Mouse (Mus musculus) kidney, embryonic 15.5 days (tissue): ENCODE measurements at regions not wholly inside any gene's neighbourhood (a gene's known extent, or its start where the extent isn't known, plus 50 kb on each side); places are given as distances from the start of the nearest gene placed in this dataset.

Experiments used
- ATAC-seq: fragments of 200-750 bp; cut with Nextera tagmentation; replicated peaks from 2 replicates; pipeline ENCODE4 v1.8.0; 2017; ENCODE audit warnings: moderate TSS enrichment; ENCODE audit not compliant: low FRiP score
- H3K27ac ChIP-seq: fragments of 300-500 bp; sonication (generic); 2 replicates; pipeline ENCODE4 v1.5.1; 2015; ENCODE audit warnings: mild to moderate bottlenecking, inconsistent platforms
- H3K27me3 ChIP-seq: fragments of 300-500 bp; sonication (generic); 2 replicates; pipeline ENCODE4 v1.6.1; 2015; ENCODE audit warnings: inconsistent platforms
- H3K36me3 ChIP-seq: fragments of 300-500 bp; sonication (generic); 2 replicates; pipeline ENCODE4 v1.6.1; 2015; ENCODE audit warnings: inconsistent platforms
- H3K4me1 ChIP-seq: fragments of 300-500 bp; sonication (generic); 2 replicates; pipeline ENCODE4 v1.6.1; 2015; ENCODE audit warnings: inconsistent platforms
- H3K4me2 ChIP-seq: fragments of 300-500 bp; sonication (generic); 2 replicates; pipeline ENCODE4 v1.6.1; 2015; ENCODE audit warnings: moderate library complexity, mild to moderate bottlenecking, inconsistent platforms
- H3K4me3 ChIP-seq: fragments of 300-500 bp; sonication (generic); replicated peaks from 2 replicates; pipeline ENCODE4 v1.5.1; 2015; ENCODE audit warnings: mild to moderate bottlenecking, inconsistent platforms
- H3K9ac ChIP-seq: fragments of 300-500 bp; sonication (generic); 2 replicates; pipeline ENCODE4 v1.6.1; 2015; ENCODE audit warnings: mild to moderate bottlenecking, inconsistent platforms
- H3K9me3 ChIP-seq: fragments of 300-500 bp; sonication (generic); replicated peaks from 2 replicates; pipeline ENCODE4 v1.6.1; 2016; ENCODE audit warnings: inconsistent platforms
- WGBS: fragments of 180-500 bp; shearing (Covaris S2); methylation state at CpG from one replicate; pipeline ENCODE4 v1.1.7; 2015; ENCODE audit warnings: mixed read lengths; 5-methylcytosine and 5-hydroxymethylcytosine counted together

DNA sequence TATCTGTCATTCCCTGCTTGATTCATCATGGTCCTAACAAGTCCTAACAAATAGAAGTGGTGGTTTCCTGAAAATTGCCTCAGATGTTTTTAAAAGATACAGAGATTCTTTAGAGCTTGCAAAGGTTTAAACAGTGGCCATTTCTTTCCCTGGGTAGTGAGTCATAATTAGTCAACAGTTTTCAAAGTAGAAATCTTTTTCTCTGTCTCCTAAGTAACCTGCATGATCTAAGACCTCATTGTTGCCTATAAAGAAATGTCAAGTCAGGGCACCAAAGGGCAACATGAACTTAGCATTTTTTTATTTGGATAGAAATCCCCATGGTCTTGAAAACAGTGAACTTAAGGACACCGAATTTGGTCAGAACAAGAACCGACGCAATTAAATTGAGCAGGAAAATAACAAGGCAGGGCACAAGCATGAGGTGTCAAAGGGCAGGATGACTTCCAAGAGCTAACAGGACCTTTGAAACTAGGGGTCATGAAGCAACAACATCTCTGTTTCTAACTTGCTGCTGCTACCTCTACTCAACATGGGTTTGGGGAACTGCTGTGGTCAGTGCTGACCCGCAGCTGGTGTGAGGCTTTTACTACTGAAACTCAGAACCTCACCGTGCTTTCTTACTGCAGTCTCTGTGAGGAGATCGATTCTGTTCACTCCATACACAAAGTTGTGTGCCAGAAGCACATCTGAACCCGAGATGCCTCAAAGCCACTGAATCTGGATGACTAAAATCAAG, 114.2 kb upstream of the Bank1 start:
- WGBS, result 61% methylated on average over 7 of the region's 7 CpGs
- Histone ChIP-seq H3K9ac (no peak overlapping the region), H3K36me3 (no peaks in the 10 kb centered on the region), H3K9me3 (no peaks in the 10 kb centered on the region), H3K4me1 (no peaks in the 10 kb centered on the region), H3K4me2 (no peak overlapping the region), H3K27me3 (no peaks in the 10 kb centered on the region), H3K27ac (no peak overlapping the region), H3K4me3 (no peak overlapping the region)
- ATAC-seq, result no peak

DNA sequence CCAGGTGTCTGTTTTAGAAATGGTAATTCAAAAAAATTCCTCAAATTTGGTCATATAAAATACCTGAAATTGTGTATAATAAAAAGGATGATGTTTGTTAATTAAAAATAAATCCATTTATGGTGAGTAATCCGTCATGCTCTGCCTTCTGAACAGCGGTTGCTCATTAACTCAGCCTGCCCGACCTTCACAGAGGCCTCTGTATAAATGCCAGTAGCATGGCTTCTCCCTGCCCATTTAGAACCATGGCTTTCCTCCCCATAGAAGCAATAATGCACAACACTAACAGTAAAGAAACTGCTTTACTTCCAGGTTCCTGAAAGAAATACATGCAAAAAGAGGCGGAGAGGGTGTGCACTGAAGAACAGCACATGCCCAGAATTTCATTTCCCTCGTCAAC, 113.5 kb upstream of the Bank1 start:
- Histone ChIP-seq H3K9me3 (no peaks in the 10 kb centered on the region), H3K27ac (no peak overlapping the region), H3K4me1 (no peaks in the 10 kb centered on the region), H3K27me3 (no peaks in the 10 kb centered on the region), H3K4me2 (no peak overlapping the region), H3K9ac (no peak overlapping the region), H3K4me3 (no peak overlapping the region), H3K36me3 (no peaks in the 10 kb centered on the region)
- WGBS, result 79% methylated on average over 5 of the region's 5 CpGs
- peak; percentile 76 for ATAC-seq

DNA sequence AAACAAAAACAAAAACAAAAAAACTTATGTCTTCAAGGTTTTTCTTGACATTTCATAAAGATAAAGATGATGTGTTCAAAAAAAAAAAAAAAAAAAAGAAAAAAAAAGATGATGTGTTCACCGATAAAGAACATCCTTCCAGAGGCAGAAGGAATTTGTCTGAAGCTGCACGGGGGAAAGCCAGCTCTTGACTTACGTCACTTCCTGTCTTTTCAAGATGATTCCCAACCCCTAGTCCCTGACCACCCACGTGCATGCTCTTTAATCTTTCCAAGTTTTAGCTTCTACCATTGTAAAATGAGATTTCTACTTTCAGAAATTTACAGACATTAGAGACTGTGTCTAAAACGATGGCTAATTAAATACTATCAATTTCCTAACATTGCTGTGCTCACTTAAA, 108.5 kb upstream of the Bank1 start:
- Histone ChIP-seq H3K27me3 (no peaks in the 10 kb centered on the region), H3K27ac (no peak overlapping the region), H3K9me3 (no peaks in the 10 kb centered on the region), H3K4me1 (no peaks in the 10 kb centered on the region), H3K9ac (no peak overlapping the region), H3K36me3 (no peaks in the 10 kb centered on the region), H3K4me3 (no peak overlapping the region), H3K4me2 (no peak overlapping the region)
- WGBS, result 46% methylated on average over 5 of the region's 5 CpGs
- no peak for ATAC-seq

DNA sequence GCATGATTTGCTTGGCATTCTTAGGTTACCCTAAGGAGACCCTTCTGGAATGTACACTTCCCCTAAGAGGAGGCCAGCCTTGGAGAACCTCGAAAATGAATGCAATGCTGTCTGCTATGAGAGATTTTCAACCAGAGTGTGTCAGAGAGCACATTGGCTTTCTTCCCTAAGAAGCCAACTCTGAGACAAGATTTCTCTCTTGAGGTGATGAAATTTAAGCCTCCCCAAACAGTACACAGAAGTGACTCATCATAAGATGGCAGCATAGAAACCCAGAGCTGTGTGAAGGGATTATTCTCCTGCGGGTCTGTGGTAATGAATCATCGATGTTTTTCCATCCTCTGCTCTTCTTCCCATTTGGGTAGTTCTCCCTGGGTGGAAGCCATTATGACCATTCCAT, 106.2 kb upstream of the Bank1 start:
- Histone ChIP-seq H3K27ac (no peak overlapping the region), H3K9ac (no peak overlapping the region)
- 70% methylated on average over 3 of the region's 3 CpGs for WGBS

DNA sequence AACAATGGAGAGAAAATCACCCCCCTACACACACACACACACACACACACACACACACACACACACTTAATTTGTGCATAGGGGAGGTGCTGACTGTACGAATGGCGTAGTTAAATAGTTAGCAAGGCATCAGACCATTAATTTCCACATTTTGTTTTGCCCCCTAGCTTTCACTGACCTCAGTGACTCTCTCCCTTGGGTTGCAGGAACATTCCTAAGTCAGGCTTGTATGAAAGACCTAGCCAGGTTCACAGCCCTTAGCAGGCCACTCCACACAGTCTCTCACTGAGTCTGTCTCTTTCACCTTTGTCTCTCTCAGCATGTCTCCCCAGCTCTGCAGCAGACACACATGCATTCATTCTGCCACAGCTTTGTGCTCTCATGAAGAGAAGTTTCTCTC, 101.6 kb upstream of the Bank1 start:
- H3K4me2 ChIP-seq, result no peak overlapping the region
- H3K9ac ChIP-seq, result no peak overlapping the region
- H3K4me3 ChIP-seq, result no peak overlapping the region
- WGBS, result 51% methylated on average over 2 of the region's 2 CpGs
- peaks cover 5% of the 10 kb centered on the region; the same call in 1 of the 2 replicates for H3K4me1 ChIP-seq
- H3K27me3 ChIP-seq, result no peaks in the 10 kb centered on the region
- no peaks in the 10 kb centered on the region for H3K36me3 ChIP-seq
- no peak overlapping the region; the same call in 1 of the 2 replicates for H3K27ac ChIP-seq
- ATAC-seq, result peak; percentile 83
- H3K9me3 ChIP-seq, result no peaks in the 10 kb centered on the region

More for the DNA sequence above, 106.2 kb upstream of the Bank1 start:
- ATAC-seq, result no peak
- H3K4me3 ChIP-seq, result no peak overlapping the region
- no peaks in the 10 kb centered on the region for H3K27me3 ChIP-seq
- H3K9me3 ChIP-seq, result no peaks in the 10 kb centered on the region
- no peaks in the 10 kb centered on the region for H3K4me1 ChIP-seq
- no peak overlapping the region for H3K4me2 ChIP-seq
- H3K36me3 ChIP-seq, result no peaks in the 10 kb centered on the region

DNA sequence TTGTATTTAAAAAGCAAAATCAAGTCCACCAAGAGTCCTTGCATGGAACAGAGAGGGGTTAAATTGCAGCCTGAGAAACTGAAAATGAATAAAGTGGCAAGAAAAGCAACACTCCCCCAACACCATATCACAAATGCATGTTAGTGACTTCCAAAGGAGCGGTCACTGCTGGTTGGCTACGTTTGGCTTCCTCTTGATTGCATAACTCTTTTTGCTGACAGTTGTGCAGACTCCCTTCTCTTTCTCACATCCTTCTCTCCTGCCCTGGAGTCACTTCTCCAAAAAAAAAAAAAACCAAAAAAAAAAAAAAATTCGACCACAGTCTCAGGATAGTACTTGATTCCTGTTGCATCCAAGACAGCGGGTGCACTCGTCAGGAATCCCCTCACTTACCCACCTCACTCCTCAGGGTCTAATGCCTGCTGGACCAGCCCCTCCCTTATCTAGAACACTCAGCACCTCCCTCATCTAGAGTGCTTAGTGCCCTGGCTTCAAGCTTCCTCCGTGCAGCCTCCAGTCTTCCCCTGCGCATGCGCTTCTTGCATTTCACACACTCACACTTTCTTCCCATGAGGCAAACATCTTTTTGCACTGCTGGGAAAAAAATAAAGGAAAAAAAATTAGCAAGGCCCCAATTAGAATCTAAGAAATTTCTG, 100.8 kb upstream of the Bank1 start:
- Histone ChIP-seq H3K4me3 (no peak overlapping the region), H3K9me3 (no peaks in the 10 kb centered on the region), H3K27me3 (no peaks in the 10 kb centered on the region), H3K9ac (no peak overlapping the region), H3K4me2 (no peak overlapping the region), H3K27ac (no peak overlapping the region), H3K4me1 (peaks cover 7% of the 10 kb centered on the region; the same call in 1 of the 2 replicates), H3K36me3 (no peaks in the 10 kb centered on the region)
- 48% methylated on average over 8 of the region's 8 CpGs for WGBS
- peak; percentile 83 for ATAC-seq

DNA sequence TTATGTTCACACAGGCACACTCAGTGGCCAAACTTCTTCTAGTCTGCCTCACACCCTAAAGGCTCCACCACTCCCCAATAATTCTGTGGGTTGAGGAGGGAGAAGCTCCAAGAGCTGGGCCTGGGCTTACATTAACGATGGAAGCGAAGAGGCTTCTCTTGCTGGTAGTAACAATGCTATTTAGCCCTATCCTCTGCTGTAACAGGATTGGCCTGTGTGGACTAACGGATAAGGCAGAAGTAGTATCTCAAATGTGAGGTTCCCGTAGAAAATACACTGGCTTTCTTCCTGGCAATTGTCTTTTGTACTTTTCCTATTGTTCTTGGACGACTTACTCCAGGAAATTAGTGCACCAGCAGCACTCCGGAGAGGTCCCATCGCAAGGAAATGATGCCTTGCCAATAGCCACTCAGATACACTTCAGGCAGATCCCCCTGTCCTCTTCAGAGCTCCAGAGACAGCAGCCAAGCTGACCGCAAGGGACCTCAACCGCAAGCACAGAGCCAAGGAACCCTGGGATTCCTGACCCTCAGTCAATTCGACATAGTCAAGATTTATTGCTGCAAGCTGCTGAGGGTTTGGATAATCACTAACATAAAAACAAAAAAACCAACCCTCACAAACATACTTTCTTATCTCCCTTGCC, 96.2 kb upstream of the Bank1 start:
- Histone ChIP-seq H3K4me2 (no peak overlapping the region), H3K4me1 (peaks cover 7% of the 10 kb centered on the region; the same call in 1 of the 2 replicates), H3K27ac (no peak overlapping the region), H3K9ac (no peak overlapping the region), H3K9me3 (no peaks in the 10 kb centered on the region), H3K36me3 (no peaks in the 10 kb centered on the region), H3K27me3 (no peaks in the 10 kb centered on the region), H3K4me3 (no peak overlapping the region)
- ATAC-seq, result no peak
- WGBS, result 69% methylated on average over 10 of the region's 10 CpGs

DNA sequence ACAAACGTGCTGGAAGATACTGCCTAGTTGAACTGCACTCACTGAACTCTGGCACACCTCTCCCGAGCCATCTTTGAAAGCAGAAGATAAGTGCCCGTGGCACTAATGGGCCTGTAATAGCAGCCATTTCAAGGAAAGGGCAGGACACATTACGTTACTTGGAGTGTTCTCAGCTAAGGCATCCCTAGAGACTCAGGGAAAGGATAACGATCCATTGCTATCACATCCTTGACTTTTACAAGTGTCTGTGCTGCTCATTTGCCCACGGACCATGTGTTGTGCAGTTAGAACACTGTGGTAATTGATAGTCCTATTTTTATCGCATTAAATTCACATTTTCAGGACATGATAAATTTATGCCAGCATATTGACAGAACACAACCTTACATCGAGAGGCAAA, 79.7 kb upstream of the Bank1 start:
- no peaks in the 10 kb centered on the region for H3K4me1 ChIP-seq
- no peaks in the 10 kb centered on the region for H3K27me3 ChIP-seq
- no peak overlapping the region for H3K4me2 ChIP-seq
- H3K27ac ChIP-seq, result no peak overlapping the region
- 68% methylated on average over 8 of the region's 8 CpGs for whole genome bisulfite sequencing
- no peak overlapping the region for H3K9ac ChIP-seq
- no peaks in the 10 kb centered on the region for H3K36me3 ChIP-seq
- ATAC-seq, result no peak
- H3K9me3 ChIP-seq, result no peaks in the 10 kb centered on the region
- H3K4me3 ChIP-seq, result no peak overlapping the region

DNA sequence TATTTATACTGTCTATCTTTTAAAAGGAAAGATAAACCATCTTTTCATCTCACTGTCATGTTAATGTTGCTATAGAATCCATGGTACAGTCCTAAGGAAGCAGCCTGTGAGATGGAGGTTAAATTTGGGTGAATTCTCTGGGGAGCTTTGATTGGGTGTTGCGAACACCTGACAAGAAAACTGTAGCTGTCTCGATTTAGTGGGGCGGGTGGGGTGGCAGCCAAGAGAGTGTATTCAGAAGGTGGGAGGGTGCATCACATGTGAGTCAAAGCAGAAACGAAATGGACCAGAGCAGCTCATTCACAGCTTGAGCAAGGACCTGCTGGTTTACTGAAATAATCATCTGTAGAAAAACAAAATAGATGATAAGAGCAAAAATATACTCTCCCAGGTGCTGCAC, 57.4 kb upstream of the Bank1 start:
- H3K27ac ChIP-seq, result no peak overlapping the region
- H3K9ac ChIP-seq, result no peak overlapping the region
- no peak for ATAC-seq
- no peak overlapping the region for H3K4me3 ChIP-seq
- no peaks in the 10 kb centered on the region for H3K4me1 ChIP-seq
- no peaks in the 10 kb centered on the region for H3K36me3 ChIP-seq
- no peaks in the 10 kb centered on the region for H3K27me3 ChIP-seq
- WGBS, result 75% methylated on average over 4 of the region's 4 CpGs
- no peaks in the 10 kb centered on the region for H3K9me3 ChIP-seq
- no peak overlapping the region for H3K4me2 ChIP-seq

DNA sequence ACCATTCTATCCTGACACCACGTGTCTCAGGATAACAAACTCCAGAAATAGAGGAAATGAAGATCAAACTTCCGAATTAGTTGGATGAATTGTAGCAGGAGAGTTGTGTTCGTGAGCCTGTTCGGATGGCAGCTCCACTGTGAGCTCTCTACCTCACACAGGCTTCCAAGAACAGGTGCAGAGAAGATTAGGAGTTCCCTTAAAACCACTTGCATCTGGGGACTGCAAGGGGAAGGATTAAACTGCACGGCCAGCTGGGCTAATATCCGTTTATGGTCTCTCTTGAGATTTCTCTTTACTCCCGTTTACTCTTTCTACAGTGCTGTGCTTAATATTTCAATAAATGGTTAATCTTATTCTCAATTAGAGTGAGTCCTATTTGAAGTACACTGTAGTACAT, 54.8 kb upstream of the Bank1 start:
- Histone ChIP-seq H3K9me3 (no peaks in the 10 kb centered on the region), H3K27ac (no peak overlapping the region), H3K4me3 (no peak overlapping the region), H3K4me2 (no peak overlapping the region), H3K9ac (no peak overlapping the region), H3K4me1 (no peaks in the 10 kb centered on the region), H3K27me3 (no peaks in the 10 kb centered on the region), H3K36me3 (no peaks in the 10 kb centered on the region)
- no peak for ATAC-seq
- 66% methylated on average over 7 of the region's 7 CpGs for WGBS

DNA sequence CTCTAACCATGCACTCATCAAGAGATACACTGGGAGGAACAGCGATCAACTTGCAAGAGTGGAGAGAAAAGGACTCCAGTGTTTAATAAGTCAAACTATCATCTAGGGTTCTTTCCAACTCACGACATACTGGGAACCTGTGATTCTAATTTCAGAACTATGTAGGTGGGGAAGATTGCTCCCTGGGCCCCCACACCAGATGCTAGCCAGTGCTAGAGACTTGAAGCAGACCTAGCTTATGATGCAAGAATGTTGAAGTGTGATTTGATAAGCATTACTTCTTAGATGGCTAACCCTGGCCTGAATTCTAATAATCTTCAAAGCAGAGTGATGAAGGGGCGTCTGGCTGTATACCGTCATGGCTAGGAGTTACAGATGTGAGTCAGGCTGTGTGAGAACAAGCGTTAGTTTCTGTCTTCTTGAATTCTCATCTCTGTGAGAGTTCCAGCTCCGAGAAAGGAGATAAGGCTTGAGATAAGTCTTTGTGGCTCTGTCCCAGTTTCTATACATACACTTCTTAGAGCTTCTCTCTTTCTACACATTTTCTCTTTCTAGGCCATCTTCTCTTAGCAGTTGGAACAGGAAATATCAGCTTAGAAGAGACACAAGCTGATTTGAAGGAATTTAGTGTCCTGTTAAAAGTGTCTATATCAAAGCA, 54.0 kb upstream of the Bank1 start:
- no peak overlapping the region for H3K27ac ChIP-seq
- no peaks in the 10 kb centered on the region for H3K4me1 ChIP-seq
- no peak for ATAC-seq
- no peaks in the 10 kb centered on the region for H3K9me3 ChIP-seq
- no peak overlapping the region for H3K4me2 ChIP-seq
- no peaks in the 10 kb centered on the region for H3K27me3 ChIP-seq
- WGBS, result 80% methylated on average over 6 of the region's 6 CpGs
- no peak overlapping the region for H3K4me3 ChIP-seq
- H3K36me3 ChIP-seq, result no peaks in the 10 kb centered on the region
- no peak overlapping the region for H3K9ac ChIP-seq

DNA sequence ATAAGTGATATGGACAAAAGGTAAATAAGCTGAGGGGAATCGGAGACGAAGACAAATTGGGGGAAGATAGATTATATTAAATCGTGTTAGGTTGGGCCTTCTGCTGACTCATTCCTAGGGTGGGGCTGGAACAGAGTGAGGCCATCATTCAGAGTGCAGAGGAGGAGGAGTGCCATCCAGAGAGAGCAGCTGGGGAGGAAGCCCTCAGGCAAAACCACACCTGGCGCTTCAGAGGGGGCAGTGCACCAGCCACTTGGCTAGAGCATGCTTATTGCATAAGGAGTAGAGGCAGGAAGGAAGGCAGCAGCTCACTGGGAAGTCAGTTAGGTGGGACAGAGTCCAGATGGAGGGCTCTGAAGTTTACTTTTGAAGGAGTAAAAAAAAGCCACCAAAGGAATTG, 51.0 kb upstream of the Bank1 start:
- ATAC-seq, result no peak
- WGBS, result 70% methylated on average over 4 of the region's 4 CpGs
- Histone ChIP-seq H3K4me3 (no peak overlapping the region), H3K27me3 (no peaks in the 10 kb centered on the region), H3K27ac (no peak overlapping the region), H3K4me2 (no peak overlapping the region), H3K9ac (no peak overlapping the region), H3K4me1 (no peaks in the 10 kb centered on the region), H3K9me3 (no peaks in the 10 kb centered on the region), H3K36me3 (no peaks in the 10 kb centered on the region)
